Mouse (Mus musculus) heart, postnatal 36 days (tissue): ENCODE measurements around the gene Gpr137. TPM values are rescaled to one million over a fixed set of nuclear protein-coding genes. Genes with fewer than 3 reads are reported as not detected.
A peak's percentile ranks its signal among the peaks of the same experiment; 100 is the strongest.

Source experiments
- DNase-seq, 2 experiments: peaks; one replicate each; pipeline ENCODE4 v3.0.0; 2021 to 2022
- intact Hi-C: fragments of 180-260 bp; cut with DNase I; formaldehyde crosslinking; loops from one replicate; pipeline ENCODE4 v1.15.1; 2025
- total RNA-seq, 2 experiments: library from RNA; stranded (reverse); gene quantifications; 2 replicates each; pipeline ENCODE4 v1.2.3; 2021

Gpr137 gene
- total RNA-seq, 2 experiments from 2014 or later = 37.3 to 39.1 TPM

DNA sequence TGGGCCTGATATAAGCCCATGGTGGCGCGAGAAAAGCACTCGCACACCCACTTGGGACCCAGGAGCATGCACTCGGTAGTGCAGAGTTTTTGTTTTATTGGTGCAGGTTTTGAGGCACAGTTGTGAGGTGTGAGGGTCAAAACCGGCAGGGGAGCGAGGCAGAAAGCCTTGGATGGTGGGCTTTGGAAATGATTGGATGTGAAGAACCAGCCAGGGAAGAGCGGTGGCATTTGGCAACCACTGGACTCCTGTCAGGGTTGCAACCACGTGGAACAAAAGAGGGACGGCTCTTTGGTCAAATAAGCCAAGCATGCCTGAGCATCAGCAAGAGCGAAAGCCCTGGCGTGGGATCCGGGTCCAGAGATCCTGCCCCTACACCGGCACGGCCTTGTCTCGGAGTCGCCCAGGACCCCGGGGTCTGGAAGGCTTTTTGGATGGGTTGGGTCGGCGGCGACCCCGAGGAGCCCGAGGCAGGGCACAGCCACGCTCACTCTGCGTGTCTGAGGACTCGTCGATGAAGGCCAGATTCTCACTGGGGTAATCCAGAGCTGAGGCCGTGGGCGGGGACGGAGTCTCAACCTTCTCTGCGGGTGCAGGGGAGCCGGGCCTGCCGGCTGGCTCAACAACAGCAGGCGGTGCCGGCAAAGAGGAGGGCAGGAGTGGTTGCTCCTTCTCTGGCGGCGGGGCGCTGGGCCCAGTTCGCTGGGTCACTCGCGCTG is 16.5 kb downstream of the Gpr137 start:
- no peak for DNase-seq
- intact Hi-C loops = loop anchor here (2.0 to 10.0 kb wide), 2 partner anchors 15 to 269 kb away; partner anchors contain the start of gene Bad

DNA sequence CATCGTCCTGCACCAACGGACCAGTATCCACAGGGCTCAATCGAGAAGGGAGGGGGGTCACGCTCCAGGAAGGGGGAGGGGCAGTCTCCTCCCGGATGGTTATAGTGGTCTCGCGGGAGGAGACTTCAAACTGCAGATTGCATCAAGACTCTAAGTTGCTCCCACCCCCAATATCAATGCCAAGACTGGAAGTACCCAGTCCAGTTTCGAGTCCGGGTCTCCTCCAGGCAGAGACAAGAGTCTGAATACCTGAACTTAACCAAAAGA is 17.0 kb downstream of the Gpr137 start, which contains the start of gene Catsperz:
TSS of gene Catsperz (minus strand) at position 74 of the 267 bp plus-strand sequence.
- DNase-seq = no peak
- intact Hi-C loops = loop anchor here (2.0 to 10.0 kb wide), 2 partner anchors 16 to 270 kb away; partner anchors contain the start of gene Bad

DNA sequence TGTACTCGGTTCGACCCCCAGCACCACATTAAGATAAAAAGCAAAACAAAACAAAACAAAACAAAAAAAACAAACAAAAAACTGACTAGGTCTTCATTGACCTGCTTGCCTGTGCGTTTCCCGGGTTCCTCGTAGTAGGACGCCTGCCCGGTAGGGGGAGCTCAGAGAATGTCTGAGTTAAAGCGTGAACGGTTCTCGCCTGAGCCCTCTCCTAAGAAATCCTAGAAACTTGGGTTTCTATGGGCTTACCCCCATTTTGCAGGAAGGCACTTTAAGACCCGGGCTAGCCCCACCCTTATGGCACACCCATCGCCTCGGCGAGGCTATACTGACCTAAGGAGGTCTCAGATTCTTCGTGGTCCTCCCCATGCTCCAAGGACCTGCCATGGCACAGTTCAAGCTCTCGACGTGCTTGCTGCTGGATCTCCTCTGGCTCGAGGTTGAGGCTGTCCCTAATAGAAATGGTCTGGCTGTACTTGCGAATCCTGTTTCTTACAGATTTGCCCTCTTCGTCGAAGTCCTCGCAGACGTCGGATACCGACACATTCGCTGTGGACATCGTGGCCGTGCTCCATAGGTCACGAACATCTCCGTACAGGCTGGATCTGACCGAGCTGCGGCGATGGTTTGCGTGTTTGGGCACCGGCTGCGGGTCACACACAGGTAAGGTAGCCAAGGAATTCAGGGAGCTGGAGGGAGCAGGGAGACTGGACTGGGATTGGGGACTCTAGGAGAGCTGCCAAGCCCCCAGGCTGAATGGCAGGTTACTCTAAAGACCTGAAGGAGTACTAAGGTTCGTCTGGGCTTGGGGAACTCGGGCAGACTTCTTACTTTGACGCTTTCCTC is 17.6 kb downstream of the Gpr137 start:
- intact Hi-C loops = loop anchor here (1.0 to 10.0 kb wide), 4 partner anchors 16 to 270 kb away; partner anchors contain the start of gene Bad
- peak; percentile 87 to 91 for DNase-seq

DNA sequence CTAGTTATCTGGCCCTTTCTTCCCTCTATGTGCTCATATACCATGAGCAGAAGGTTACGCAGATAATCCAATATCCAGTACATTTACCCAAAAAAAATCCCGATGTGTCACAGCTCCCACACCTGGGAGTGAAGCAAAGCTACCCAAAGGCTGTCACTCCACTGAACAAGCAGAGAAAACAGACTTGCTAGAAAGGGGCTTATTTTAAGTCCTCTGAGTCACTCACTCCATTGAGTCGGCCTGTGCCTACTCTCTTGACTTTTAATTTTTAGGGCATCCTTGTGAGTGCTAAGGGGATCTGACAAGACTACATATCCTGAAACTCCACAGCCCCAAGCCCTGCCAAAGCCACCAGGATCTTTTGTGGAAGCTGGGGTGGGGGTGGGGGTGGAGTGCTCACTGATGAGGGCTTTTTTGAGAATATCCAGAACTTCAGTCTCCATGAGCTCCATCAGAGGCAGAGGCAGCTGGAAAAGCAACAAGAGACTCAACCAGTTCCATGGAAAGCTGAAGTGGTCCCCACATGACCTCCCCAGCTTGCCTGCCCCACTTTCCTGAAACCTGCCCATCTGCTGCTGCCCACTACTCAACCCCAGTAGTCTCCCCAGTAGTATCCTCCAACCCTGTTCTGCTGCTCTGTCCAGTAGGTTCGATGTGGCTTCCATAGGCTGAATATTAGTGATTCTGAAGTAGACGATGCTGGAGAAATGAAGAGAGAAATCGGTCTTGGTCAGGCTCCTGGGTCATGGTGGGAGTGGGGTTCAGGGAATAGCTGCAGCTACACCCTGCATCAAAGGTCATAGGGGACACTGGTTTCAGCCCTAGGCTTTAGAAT is 19.2 kb downstream of the Gpr137 start:
- no peak for DNase-seq
- intact Hi-C loops = loop anchor here (10.0 kb wide), 1 partner anchor 272 kb away; no protein-coding TSS in a partner anchor

DNA sequence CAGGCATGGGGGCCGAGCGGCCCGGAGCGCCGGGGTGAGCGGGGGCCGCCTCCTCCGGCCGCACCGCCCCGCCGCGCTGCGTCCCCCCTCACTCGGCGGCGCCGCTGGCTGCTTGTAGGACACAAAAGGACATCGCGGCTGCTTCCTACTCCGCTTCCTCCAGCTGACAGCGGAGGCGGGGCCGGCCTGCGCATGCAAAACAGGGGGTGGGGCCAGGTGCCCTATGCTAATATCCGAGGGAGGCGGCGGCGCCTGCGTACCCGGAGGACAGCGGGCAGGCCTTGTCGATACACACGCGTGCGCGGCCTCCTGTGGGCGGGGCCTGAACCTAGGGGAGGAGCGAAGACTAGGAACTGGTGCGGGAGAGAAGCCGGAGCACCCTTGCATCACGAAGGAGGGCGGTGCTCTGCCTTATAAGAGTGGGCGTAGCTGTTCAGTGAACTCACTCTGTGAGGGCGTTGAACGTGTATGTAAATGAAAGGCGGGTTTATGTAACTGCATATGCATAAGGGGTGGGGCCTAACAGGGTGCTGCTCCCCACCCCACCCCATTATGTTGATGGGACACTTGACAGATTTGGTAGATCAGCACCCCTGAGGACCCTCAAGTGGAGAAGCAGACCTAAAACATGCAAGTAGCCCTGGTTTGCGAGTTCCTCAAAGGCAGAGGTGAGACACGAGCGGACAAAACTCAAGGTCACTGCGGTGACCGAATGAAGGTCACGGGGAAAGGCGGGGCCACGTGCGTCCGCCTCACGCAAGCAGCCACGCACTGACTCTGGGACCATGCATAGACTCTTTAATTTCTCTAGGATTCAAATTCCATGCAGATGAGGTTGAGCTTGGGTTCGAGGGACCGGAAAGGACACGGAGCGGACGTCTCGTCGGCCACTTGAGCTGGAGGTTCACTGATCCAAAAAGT is 20.4 kb downstream of the Gpr137 start, which contains the start of gene Esrra:
TSS of gene Esrra (minus strand) at position 167 of the 921 bp plus-strand sequence.
- DNase-seq = peak; percentile 99 to 100
- intact Hi-C loops = loop anchor here (10.0 kb wide), 1 partner anchor 273 kb away; no protein-coding TSS in a partner anchor

DNA sequence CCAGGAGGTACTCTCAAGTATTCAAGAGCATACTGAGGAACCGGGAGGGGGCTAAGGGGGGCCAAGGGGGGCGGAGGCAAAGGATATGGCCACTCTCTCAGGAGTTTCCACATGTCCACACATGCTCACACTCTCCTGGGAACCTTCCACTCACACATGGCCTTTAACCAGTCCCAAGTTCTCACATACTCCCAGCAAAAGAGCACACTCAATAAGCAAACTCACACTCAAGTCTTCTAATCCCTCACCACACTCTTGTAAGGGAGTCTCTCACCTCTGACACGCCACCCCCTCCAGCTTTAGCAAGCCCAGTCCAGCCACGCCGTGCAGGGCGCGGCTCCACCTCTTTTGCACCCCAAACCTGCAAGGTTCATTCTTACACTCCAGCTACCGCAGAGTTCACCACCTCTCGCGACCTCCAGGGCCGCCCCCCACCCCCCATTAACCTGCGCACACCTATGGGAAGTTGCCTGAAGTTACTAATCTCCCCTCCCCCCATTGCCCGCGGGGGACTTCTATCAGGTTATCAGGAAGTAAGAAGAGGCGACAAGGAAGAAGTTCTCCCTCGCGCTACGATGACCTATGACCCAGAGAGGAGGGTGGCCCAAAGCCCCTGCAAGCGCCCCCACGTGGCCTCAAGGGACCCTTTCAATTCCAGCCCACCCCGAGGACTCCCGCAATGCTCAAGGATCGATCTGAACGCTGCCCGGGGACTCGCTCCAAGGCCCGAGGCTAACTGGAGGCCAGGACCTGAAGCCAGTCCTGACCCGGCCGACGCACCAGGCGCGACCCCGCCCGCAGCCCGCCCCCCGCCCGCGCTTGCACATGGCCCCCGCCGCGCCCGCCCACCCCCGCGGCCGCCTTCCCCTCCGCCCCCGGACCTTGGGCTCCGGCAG is 21.3 kb downstream of the Gpr137 start:
- peak in 1 of 2 experiments; percentile 44 for DNase-seq
- intact Hi-C loops = loop anchor here (10.0 kb wide), 1 partner anchor 274 kb away; no protein-coding TSS in a partner anchor

- no peak for DNase-seq
- intact Hi-C loops = loop anchor here (10.0 kb wide), 1 partner anchor 275 kb away; no protein-coding TSS in a partner anchor
Measured at GRCm38 (mm10) chr19:6919876-6920740, 22.2 kb downstream of the Gpr137 start.

GRCm38 (mm10) chr19:6919431-6919830 is 22.8 kb downstream of the Gpr137 start:
- intact Hi-C loops = no loop called here
- no peak for DNase-seq

GRCm38 (mm10) chr19:6918321-6918720 is 24.0 kb downstream of the Gpr137 start:
- DNase-seq = no peak
- intact Hi-C loops = no loop called here

DNA sequence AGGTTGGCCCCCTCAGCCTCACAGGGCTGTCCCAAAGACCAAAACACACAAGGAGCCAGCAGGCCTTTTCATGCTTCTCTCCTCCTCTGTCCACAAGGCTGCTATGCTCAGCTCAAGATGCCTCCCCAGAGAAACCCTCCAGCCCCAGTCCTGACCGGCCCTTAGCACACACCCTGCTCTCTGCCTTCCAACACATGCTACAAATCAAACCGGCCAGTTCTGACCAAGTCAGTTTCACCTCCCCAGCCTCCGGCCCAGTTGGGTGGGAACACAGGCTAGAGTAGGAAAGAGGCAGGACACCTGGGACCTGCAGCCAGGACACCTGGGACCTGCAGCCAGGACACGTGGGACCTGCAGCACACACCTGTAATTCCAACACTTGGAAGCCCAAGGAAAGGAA is 25.8 kb downstream of the Gpr137 start:
- no peak for DNase-seq
- intact Hi-C loops = no loop called here

GRCm38 (mm10) chr19:6915276-6915675 is 27.0 kb downstream of the Gpr137 start:
- no peak for DNase-seq
- intact Hi-C loops = no loop called here

GRCm38 (mm10) chr19:6914540-6914939 is 27.7 kb downstream of the Gpr137 start:
- intact Hi-C loops = no loop called here
- no peak for DNase-seq

DNA sequence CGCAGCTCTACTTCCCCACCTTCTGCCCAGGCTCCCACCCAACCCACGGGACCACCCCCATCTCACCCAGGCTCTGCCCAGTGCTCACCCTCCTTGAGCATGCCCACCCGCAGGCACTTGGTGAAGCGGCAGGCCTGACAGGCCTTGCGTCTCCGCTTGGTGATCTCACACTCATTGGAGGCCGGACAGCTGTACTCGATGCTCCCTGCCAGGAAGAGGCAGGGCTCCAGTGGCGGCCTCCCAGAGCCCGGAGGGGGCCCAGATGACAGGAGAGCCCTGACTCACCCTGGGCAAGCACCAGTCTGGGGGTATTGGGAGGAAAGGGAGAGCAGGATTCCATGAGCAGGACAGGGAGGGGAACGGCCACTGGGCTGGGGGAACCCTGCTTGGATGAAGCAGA is 28.3 kb downstream of the Gpr137 start:
- intact Hi-C loops = no loop called here
- DNase-seq = no peak

DNA sequence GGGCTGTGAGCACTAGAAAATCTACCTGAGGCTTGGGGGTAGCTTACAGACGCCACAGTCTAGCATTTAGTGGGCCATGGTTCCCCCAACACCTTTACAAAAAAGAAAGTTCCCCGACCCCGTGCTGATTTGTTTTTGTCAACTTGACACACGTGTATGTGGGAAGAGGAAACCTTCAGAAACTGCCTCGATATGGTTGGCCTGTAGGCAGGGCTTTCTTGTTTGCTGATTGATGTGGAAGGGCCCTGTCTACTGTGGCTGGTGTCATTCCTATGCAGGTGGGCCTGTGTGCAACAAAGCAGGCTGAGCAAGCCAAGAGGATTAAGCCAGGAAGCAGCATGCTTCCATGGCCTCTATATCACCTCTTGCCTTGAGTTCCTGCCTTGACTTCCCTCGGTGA is 29.2 kb downstream of the Gpr137 start:
- no peak for DNase-seq
- intact Hi-C loops = no loop called here

DNA sequence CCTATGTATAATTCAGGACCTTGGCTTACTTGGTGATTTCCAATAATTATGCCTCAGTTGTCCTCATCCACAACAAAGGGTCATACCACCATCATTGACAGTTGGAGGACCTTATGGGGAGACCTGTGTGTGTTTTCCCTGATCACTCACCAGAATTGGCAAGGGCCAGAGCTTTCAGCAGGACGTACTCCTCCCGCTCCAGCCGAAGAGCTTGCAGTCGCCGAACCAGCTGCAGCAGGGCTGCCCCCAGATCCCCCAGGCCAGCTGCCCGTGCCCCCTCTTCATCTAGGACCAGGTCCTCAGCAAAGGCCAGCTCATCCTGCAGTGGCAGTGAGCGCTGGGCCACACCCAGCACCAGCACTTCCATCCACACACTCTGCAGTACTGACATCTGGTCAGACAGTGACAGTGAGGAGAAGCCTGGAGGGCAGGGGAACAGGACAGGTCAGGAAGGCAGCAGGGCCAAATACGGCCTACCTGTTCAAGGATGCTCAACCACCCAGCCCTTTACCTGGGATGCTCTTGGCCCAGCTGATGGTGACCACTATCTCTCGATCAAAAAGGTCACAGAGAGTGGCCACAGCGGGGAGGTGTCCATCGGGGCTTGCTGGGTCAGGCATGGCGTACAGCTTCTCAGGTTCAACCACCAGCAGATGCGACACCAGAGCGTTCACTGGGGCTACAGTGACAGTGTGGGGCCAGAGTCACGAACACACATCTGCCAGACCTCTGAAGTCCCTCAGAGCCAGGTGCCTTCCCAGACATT is 29.9 kb downstream of the Gpr137 start:
- DNase-seq = no peak
- intact Hi-C loops = no loop called here
